Mouse (Mus musculus) ES-CJ7 (cell line): ENCODE results near the gene Plin1.

Experiments used
- DNase-seq: peaks from one replicate; pipeline ENCODE4 v3.0.0; 2011; ENCODE audit warnings: low read depth, low spot score

Plin1 gene

GRCm38 (mm10) chr7:79736511-79736910 is 3.8 kb upstream of the Plin1 start:
- DNase-seq: no peak

- no peak for DNase-seq
Measured at GRCm38 (mm10) chr7:79734563-79734962, 1.9 kb upstream of the Plin1 start.

- DNase-seq: no peak
Measured at GRCm38 (mm10) chr7:79731438-79731837, 1.3 kb downstream of the Plin1 start.

- peak; percentile 69 for DNase-seq
Measured at GRCm38 (mm10) chr7:79729743-79730370, 2.8 kb downstream of the Plin1 start.

GRCm38 (mm10) chr7:79729169-79729568 is 3.5 kb downstream of the Plin1 start:
- DNase-seq: peak; percentile 85

- DNase-seq: peak; percentile 89
Measured at GRCm38 (mm10) chr7:79728219-79728618, 4.5 kb downstream of the Plin1 start.

- peak; percentile 81 for DNase-seq
Measured at GRCm38 (mm10) chr7:79727091-79727490, 5.6 kb downstream of the Plin1 start.

GRCm38 (mm10) chr7:79721386-79721977 is 11.2 kb downstream of the Plin1 start:
- DNase-seq: peak; percentile 46

- DNase-seq: peak; percentile 91
Measured at GRCm38 (mm10) chr7:79715187-79715981, 17.3 kb downstream of the Plin1 start, which contains the start of gene Kif7. Kif7 (minus strand) TSS chr7:79715720.

GRCm38 (mm10) chr7:79710831-79711230 is 21.9 kb downstream of the Plin1 start:
- no peak for DNase-seq

- peak; percentile 79 for DNase-seq
Measured at GRCm38 (mm10) chr7:79710130-79710607, 22.5 kb downstream of the Plin1 start.

- DNase-seq: no peak
Measured at GRCm38 (mm10) chr7:79705210-79705609, 27.5 kb downstream of the Plin1 start.

GRCm38 (mm10) chr7:79702755-79703154 is 29.9 kb downstream of the Plin1 start:
- no peak for DNase-seq

GRCm38 (mm10) chr7:79696495-79696894 is 36.2 kb downstream of the Plin1 start:
- DNase-seq: no peak

GRCm38 (mm10) chr7:79680231-79680630 is 52.5 kb downstream of the Plin1 start:
- DNase-seq: peak; percentile 61

- no peak for DNase-seq
Measured at GRCm38 (mm10) chr7:79679186-79679585, 53.5 kb downstream of the Plin1 start.

- no peak for DNase-seq
Measured at GRCm38 (mm10) chr7:79670900-79671604, 61.7 kb downstream of the Plin1 start.
